Mouse (Mus musculus): ENCODE measurements around the gene Idh3a.

DNA sequence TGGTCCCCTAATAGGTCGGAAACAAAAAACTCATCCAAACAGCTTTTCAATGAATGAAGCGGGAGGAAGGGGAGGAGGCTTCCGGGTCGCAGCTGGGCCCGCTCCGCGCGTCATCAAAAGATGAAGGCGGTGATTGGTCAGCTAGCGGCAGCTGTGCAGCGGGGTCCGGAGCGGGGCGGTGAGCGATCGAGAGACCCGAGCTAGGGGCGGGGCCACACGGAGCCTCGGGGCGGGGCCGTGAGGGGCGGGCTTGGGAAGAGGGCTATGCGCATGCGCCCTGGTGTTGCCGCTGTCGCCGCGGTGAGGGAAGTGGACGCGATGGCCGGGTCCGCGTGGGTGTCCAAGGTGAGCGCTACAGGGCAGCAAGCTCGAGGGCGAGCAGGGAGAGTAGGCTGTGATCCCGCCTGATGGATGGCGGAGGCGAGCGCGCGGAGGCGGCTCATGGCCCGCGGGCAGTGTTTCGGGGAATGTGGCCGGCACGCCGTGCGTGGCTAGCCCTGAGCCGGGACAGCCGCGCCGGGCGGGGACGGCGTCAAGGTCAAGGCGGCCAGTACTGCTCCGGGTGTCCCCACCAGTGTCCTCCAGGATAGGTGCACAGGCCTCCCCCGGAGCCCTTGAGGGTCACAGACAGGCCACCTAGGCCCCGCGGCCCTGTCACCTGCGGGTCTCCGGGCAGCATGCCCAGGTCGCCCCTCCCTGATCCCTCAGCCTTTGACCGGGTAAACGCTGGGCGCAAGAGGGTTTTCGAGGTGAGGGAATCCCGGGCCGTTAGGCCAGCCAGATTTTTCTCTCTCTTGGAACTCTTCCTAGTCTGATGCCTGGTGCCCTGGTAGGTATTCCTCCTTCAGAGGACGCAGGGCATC lies at the start of gene Idh3a:
- TF ChIP-seq CTCF (IDR thresholded peaks at IDR 0.05) (no peak), POLR2A (IDR thresholded peaks at IDR 0.05; ENCODE audit: insufficient read depth, low read depth, low read length) (peak; percentile 90)
